Mouse (Mus musculus) frontal cortex, postnatal 14 days (tissue): ENCODE measurements around the gene Lce3f.

Source experiments
- DNase-seq, 2 experiments: peaks; one replicate each; pipeline ENCODE4 v3.0.0; 2022; ENCODE audit warnings: low spot score in 2 of 2

Gene Lce3f

GRCm38 (mm10) chr3:92991926-92992325 lies at the start of gene Lce3f:
TSS of gene Lce3f (plus strand) at chr3:92992226.
- no peak for DNase-seq

GRCm38 (mm10) chr3:92944186-92944585 lies 47.8 kb upstream of the Lce3f start, which contains the start of gene Lce3c:
TSS of gene Lce3c (plus strand) at chr3:92944486.
- DNase-seq: no peak

- no peak for DNase-seq
Measured at GRCm38 (mm10) chr3:92957090-92957489, 34.9 kb upstream of the Lce3f start, which contains the start of gene Lce3d. TSS of gene Lce3d (plus strand) at chr3:92957390.

- DNase-seq: no peak
Measured at GRCm38 (mm10) chr3:92966761-92967160, 25.3 kb upstream of the Lce3f start, which contains the start of gene Lce3e. TSS of gene Lce3e (plus strand) at chr3:92967061.

- DNase-seq: no peak
Measured at GRCm38 (mm10) chr3:92978484-92978883, 13.5 kb upstream of the Lce3f start.

- peak; percentile 32 to 72 for DNase-seq
Measured at GRCm38 (mm10) chr3:92998691-92999090, 6.7 kb downstream of the Lce3f start.

- DNase-seq: no peak
Measured at GRCm38 (mm10) chr3:93000621-93001020, 8.6 kb downstream of the Lce3f start.

GRCm38 (mm10) chr3:93002843-93003242 lies 10.8 kb downstream of the Lce3f start:
- no peak for DNase-seq

- peak; percentile 15 to 52 for DNase-seq
Measured at GRCm38 (mm10) chr3:93014378-93014801, 22.4 kb downstream of the Lce3f start.

- DNase-seq: no peak
Measured at GRCm38 (mm10) chr3:93014871-93015270, 22.8 kb downstream of the Lce3f start.

GRCm38 (mm10) chr3:93015460-93016104 lies 23.6 kb downstream of the Lce3f start, which contains the start of gene Crct1:
TSS of gene Crct1 (minus strand) at chr3:93015687.
- DNase-seq: no peak

GRCm38 (mm10) chr3:93018960-93019359 lies 26.9 kb downstream of the Lce3f start, which contains the start of gene Lce1m:
TSS of gene Lce1m (minus strand) at chr3:93019060.
- no peak for DNase-seq

- no peak for DNase-seq
Measured at GRCm38 (mm10) chr3:93021171-93021570, 29.1 kb downstream of the Lce3f start.

GRCm38 (mm10) chr3:93023411-93024184 lies 31.6 kb downstream of the Lce3f start:
- DNase-seq: no peak

GRCm38 (mm10) chr3:93025486-93025885 lies 33.5 kb downstream of the Lce3f start:
- DNase-seq: no peak

- DNase-seq: peak in 1 of 2 experiments; percentile 15
Measured at GRCm38 (mm10) chr3:93031450-93031849, 39.4 kb downstream of the Lce3f start.
